Mouse (Mus musculus): ENCODE measurements around the gene 4921507P07Rik.

- TF ChIP-seq CTCF (IDR thresholded peaks at IDR 0.05; ENCODE audit: low read depth) = no peak
- no peak for TF ChIP-seq EP300 (optimal IDR thresholded peaks at IDR 0.05)
These were observed 48.3 kb upstream of the 4921507P07Rik start for GRCm38 (mm10) chr6:50644701-50645100.

Measured in stomach, postnatal 0 days (tissue).